Mouse (Mus musculus) cerebellum, postnatal 10 days (tissue): ENCODE measurements around the gene Hoxa11.

ENCODE experiments used
- DNase-seq, 2 experiments: peaks; one replicate each; pipeline ENCODE4 v3.0.0; 2021; ENCODE audit warnings: mixed read lengths in 2 of 2

Hoxa11 gene

GRCm38 (mm10) chr6:52246403-52246803 is 793 bp upstream of the Hoxa11 start:
- no peak for DNase-seq

GRCm38 (mm10) chr6:52245040-52245756 is 412 bp downstream of the Hoxa11 start:
- no peak for DNase-seq

GRCm38 (mm10) chr6:52244471-52245039 is 1.1 kb downstream of the Hoxa11 start:
- no peak for DNase-seq

GRCm38 (mm10) chr6:52243681-52244121 is 1.9 kb downstream of the Hoxa11 start:
- DNase-seq, result no peak

GRCm38 (mm10) chr6:52242801-52243332 is 2.7 kb downstream of the Hoxa11 start:
- DNase-seq, result no peak

- no peak for DNase-seq
These were observed 4.5 kb downstream of the Hoxa11 start for GRCm38 (mm10) chr6:52241001-52241621.

- DNase-seq, result peak; percentile 76 to 78
These were observed 5.1 kb downstream of the Hoxa11 start, which contains the start of gene Hoxa10 for GRCm38 (mm10) chr6:52240389-52241000. Gene Hoxa10, minus strand, starts transcription at chr6:52240854.

GRCm38 (mm10) chr6:52239625-52240388 is 5.8 kb downstream of the Hoxa11 start:
- no peak for DNase-seq

- DNase-seq, result no peak
These were observed 6.6 kb downstream of the Hoxa11 start for GRCm38 (mm10) chr6:52238976-52239375.

GRCm38 (mm10) chr6:52238155-52238545 is 7.5 kb downstream of the Hoxa11 start:
- DNase-seq, result no peak

GRCm38 (mm10) chr6:52237346-52238154 is 8.1 kb downstream of the Hoxa11 start:
- no peak for DNase-seq

- no peak for DNase-seq
These were observed 8.8 kb downstream of the Hoxa11 start for GRCm38 (mm10) chr6:52236806-52237205.

- no peak for DNase-seq
These were observed 9.7 kb downstream of the Hoxa11 start for GRCm38 (mm10) chr6:52235866-52236265.

GRCm38 (mm10) chr6:52235267-52235666 is 10.3 kb downstream of the Hoxa11 start:
- no peak for DNase-seq

- DNase-seq, result no peak
These were observed 11.0 kb downstream of the Hoxa11 start for GRCm38 (mm10) chr6:52234428-52235140.

GRCm38 (mm10) chr6:52233546-52234427 is 11.8 kb downstream of the Hoxa11 start:
- DNase-seq, result no peak

- DNase-seq, result no peak
These were observed 12.5 kb downstream of the Hoxa11 start for GRCm38 (mm10) chr6:52232984-52233545.

GRCm38 (mm10) chr6:52232568-52232965 is 13.0 kb downstream of the Hoxa11 start:
- no peak for DNase-seq

GRCm38 (mm10) chr6:52231885-52232567 is 13.6 kb downstream of the Hoxa11 start:
- DNase-seq, result no peak
